Mouse (Mus musculus): ENCODE measurements around the gene Pnlip.

GRCm38 (mm10) chr19:58674644-58675043, 22.3 kb downstream of the Pnlip start:
- TF ChIP-seq MAX (IDR thresholded peaks at IDR 0.05; ENCODE audit: low read depth) (no peak), POLR2A (IDR thresholded peaks at IDR 0.05; ENCODE audit: insufficient read length, low read depth) (no peak), REST (IDR thresholded peaks at IDR 0.05; ENCODE audit: insufficient read depth, insufficient read length) (no peak), SRF (IDR thresholded peaks at IDR 0.05; ENCODE audit: control insufficient read depth, insufficient read length, low read depth) (no peak), USF1 (IDR thresholded peaks at IDR 0.05; ENCODE audit: low read depth) (no peak), CEBPB (IDR thresholded peaks at IDR 0.05; ENCODE audit: insufficient read depth, poor library complexity, severe bottlenecking) (no peak), POLR2AphosphoS2 (IDR thresholded peaks at IDR 0.05; ENCODE audit: insufficient read length, low read depth) (no peak), E2F4 (IDR thresholded peaks at IDR 0.05; ENCODE audit: insufficient read depth) (no peak), TCF12 (IDR thresholded peaks at IDR 0.05; ENCODE audit: insufficient read depth, poor library complexity, severe bottlenecking) (no peak), MYOG (IDR thresholded peaks at IDR 0.05; ENCODE audit: control insufficient read depth in 1 of 3, insufficient read depth in 1 of 3, insufficient read length in 2 of 3, low read depth in 2 of 3) (no peak), MYOD1 (IDR thresholded peaks at IDR 0.05; ENCODE audit: control insufficient read depth in 1 of 3, insufficient read length in 2 of 3, low read depth in 2 of 3) (no peak)

All from myocyte (in vitro differentiated cells).